Mouse (Mus musculus) spleen, adult 18-20 months (tissue): Measurements from ENCODE around the gene Lipm.

Experiments
- DNase-seq, 2 experiments: peaks; one replicate each; pipeline ENCODE4 v3.0.0; 2022; ENCODE audit warnings: mixed read lengths in 2 of 2

Lipm gene

GRCm38 (mm10) chr19:34100633-34101032 is at the start of gene Lipm:
Lipm (plus strand) TSS chr19:34100933.
- no peak for DNase-seq

DNA sequence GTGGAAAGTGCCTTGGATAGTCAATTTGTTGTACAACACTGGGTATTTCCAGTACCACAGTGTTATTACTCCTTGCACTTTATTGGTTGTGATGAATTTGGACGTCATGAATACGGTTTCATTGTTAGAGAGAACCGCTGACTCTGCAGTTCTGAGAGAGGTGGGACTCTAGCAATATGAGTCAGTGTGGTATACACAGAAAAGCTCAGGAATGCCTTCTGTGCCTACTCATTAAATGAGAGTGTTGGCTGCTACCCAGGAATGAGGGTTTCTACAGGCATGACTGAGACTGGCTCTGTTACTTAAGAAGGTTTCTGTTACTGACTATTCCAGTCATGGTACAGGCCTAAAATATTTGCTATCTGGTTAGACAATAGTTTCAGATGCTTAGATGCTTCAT is 49.2 kb upstream of the Lipm start:
- DNase-seq = no peak

GRCm38 (mm10) chr19:34063547-34063946 is 37.2 kb upstream of the Lipm start:
- DNase-seq = no peak

DNA sequence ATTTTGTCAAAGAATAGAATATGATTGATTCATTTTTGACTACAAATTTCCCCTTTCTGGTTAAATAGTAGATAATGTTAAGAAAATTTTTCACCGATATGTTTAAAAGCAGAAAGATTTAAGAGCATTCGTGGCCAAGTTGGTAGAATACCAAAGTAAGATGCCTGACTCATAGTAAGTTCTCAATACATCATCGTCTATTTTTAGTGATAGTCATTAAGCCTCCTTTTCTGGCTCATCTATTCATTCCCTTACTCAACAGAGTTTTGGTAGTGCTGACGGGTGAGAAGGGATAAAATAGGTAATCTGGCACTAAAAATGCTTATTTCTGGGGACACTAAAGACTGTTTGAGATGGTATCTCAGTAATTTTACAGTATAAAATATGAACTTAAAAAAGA is 36.7 kb upstream of the Lipm start:
- DNase-seq = no peak

GRCm38 (mm10) chr19:34066779-34067472 is 33.8 kb upstream of the Lipm start, which contains the start of gene Lipn:
Lipn (plus strand) TSS chr19:34067358.
- no peak for DNase-seq

DNA sequence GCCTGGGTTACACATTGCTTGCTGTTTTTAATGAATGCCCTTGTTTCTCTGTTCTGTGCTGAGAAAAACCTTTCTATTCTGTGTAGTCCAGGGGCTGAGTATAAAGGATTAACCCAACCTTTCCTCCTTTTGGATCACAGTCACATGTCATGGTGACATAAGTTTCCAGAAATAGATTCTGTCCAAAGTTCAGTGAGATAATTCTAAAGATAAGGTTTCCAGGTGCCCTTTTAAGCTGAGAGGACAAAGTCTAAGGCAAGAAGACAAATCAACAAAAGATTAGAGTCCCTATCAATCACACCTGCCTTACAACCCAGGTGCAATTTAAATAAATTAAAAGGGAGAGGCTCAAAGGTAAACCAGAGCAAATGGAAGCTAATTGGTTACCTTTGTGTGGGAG is 26.5 kb upstream of the Lipm start:
- no peak for DNase-seq

GRCm38 (mm10) chr19:34078130-34078529 is 22.6 kb upstream of the Lipm start:
- DNase-seq = no peak

DNA sequence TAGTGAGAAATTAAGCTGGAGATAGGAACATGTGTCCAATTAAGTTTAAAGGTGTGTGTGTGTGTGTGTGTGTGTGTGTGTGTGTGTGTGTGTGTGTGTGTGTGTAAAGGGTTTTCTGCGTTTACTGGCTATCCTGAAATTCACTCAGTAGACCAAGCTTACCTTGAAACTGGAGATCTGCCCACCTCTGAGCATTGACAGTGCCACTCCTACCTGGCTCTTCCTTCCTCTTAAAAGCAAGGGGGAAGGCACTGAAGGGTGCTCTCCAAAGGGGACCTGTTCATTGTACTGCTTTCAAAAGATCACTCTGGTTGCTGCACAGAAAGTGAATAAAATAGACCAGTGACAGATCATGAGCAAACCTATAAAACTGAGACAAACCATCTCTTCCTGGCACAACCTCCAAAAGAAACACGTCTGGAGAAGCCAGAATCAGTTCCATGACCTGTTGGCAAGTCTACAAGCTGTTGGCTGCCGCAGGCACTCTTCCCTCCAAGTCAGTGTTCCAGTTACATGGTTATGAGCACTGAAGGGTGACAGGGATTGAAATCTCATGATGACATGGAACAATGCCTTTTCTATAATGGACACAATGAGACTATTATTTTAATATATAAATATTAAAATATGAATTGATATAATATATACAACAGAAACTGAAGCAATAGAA is 11.6 kb upstream of the Lipm start:
- no peak for DNase-seq

DNA sequence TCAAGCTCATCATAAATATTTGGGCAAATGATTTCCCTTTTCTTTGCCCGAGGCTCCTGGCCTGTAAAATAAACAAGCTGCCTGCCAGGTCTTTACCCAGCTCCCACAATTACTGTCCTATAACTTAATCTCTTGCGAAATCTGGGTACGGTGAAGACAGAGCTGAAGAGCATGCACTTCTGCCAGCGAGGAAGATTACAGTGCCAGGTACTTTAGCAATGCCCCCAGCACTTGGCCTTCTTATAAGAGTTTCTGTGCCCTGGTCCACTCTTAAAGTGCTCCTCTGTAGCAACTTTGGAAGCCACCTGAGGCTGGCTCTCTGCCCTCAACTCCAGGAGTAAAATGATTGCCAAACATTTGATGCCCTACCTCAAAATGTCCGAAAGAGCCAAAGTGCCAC is 5.4 kb upstream of the Lipm start:
- DNase-seq = no peak

DNA sequence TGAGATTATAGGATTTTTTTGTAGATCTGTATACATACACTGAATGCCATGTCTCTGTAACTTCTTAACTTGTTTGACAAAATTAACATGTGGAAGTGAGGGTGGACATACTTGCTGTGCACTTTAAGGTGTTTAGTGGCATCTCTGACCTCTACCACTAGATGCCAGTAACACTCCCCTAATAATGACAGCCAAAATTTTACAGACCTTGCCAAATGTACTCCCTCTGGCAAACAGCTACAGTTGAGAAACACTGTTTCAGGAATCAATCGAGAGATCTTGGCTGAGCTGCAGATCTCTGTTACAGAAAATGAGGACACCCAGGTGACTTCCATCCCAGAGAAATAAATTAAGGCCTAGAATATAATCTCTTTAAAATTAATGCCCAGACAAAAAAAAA is 4.5 kb upstream of the Lipm start:
- no peak for DNase-seq

DNA sequence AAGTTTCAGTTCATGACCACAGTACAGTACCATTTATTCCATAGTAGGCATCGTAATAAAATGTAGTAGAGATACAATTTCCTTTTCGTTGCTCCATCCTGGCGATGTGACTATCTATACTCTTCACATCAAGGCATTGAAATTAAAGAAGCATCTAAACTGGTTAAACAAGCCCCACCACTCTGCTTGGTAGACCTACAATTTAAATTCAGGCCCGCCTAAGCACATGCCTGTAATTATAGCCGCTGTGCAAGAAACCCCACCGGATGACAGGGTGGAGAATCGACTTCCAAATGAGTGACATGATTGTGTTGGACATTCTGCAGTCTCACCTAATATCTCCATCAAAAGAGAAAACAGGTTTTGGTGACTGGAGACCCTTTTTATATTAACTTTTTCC is 1.2 kb downstream of the Lipm start:
- DNase-seq = no peak

DNA sequence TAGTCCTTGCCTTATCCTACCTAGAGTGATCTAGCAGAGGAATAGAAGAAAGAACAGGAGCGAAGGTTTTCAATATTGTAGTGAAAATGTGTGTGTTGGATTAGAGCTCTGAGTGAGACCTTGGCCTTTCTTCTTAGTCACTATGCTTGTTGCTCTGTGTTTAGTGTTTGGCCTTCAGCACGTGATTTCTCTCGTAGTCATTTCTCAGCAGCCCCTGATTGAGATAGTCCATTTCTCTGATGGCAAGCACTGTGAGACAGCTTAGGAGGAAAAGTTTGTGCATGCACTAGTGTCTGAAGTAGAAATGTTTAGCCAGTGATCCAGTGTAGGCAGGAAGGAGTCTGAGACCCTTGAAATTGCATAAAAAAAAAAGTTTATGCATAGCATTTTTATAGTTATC is 4.1 kb downstream of the Lipm start:
- no peak for DNase-seq

GRCm38 (mm10) chr19:34119102-34119501 is 18.4 kb downstream of the Lipm start:
- no peak for DNase-seq

DNA sequence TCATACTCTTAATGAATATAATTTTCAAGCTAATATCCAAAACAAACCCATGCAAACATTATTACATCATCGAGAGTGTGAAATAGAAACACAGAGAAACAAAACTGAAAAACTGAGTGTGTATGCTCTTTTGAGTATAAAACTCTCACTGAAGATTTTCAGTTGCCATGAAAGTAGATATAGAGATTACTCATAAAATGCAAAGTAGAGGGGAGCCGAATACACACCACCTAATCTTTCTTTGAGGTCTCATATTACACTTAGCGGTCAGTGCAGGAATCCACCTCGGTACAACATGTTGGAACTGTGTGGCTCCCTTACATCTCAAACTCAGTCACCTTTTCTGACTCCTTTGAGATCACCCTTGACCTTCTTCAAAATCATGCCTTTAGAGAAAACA is 18.9 kb downstream of the Lipm start:
- DNase-seq = no peak

DNA sequence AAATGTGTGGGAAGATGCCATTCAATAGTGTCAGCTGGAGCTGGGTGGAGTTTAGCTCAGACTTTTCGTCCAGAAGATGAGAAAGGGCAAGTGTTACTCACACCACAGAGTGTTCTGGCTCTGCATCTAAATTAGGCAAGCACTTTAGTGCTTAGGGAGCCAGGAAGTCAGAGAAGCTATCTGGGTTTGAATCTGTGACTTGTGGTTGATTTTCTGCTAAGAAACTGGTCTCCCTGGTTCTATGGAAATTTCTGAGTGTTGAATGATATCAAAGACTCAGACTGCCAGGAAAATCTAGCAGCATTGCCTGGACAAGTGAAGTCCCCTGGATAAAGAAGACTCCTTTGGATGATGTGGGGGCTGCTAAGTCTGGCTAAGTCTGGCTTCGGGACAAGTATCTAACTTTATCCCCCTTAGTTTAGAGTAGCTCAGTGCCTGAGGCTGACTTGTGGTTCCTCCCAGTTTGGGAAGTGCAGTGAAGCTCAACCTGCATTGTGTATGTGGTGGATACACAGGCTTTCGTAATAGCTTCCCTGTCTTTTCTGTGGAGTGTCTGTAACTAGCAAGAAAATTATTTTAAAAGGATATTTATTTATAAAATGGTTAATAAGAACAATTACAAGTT is 19.5 kb downstream of the Lipm start:
- DNase-seq = no peak

- DNase-seq = no peak
Measured at GRCm38 (mm10) chr19:34138720-34139430, 38.1 kb downstream of the Lipm start.

- DNase-seq = no peak
Measured at GRCm38 (mm10) chr19:34139431-34140046, 38.8 kb downstream of the Lipm start.

DNA sequence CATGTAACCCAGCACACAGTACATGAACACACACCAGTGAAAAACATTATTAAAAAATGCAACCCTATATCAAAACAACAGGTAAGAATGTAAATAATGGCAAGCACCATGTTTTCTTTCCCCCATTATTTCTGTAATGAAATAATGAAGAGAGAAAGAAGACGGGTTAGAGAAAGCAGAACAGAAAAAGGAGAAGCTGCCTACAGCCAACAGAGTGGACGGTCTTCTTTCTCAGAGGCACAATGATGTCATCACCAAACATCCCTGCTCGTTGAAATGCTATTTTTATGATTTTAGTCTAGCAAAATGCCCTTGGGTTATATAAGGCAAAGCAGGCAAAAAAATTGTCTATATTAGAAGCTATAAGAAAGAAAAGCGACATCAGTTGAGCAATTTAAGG is 47.7 kb downstream of the Lipm start:
- no peak for DNase-seq

DNA sequence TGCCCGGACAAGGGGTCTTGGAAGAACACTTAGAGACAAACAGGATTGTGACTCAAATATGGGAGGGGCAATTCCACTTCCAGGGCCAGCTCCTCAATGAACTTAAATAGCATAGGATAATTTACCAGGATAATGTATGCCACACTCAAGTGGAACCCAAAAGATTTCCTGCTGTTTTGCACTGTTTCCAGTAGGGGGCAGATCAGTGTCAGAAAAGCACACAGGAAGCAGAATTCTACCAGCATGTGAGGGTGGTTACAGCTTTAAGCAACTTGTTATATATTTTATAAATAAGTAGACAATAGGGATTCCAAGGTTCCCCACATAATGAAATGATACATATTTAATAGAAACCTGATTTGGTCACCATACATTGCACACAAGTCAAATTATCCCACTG is 51.2 kb downstream of the Lipm start:
- no peak for DNase-seq

- DNase-seq = no peak
Measured at GRCm38 (mm10) chr19:34153263-34154144, 52.8 kb downstream of the Lipm start.

DNA sequence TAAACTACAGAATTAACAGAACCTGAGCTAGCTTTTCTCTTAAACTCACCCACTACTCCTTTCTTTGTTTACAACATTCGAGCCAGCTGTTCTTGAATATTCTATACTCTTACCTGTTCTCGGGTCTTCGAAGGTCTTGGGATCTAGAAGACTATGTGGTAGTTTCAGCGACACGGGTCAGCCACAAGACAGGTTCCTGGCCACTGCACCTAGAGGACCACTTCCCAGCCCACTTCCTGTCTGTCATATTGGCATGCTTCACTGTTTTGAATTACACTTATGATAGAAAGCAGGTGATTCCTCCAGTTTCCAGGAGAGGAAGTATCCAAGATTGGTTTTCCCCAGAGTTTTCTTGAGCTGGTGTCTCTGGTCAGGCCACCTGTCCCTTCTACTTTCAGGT is 62.0 kb downstream of the Lipm start:
- no peak for DNase-seq

DNA sequence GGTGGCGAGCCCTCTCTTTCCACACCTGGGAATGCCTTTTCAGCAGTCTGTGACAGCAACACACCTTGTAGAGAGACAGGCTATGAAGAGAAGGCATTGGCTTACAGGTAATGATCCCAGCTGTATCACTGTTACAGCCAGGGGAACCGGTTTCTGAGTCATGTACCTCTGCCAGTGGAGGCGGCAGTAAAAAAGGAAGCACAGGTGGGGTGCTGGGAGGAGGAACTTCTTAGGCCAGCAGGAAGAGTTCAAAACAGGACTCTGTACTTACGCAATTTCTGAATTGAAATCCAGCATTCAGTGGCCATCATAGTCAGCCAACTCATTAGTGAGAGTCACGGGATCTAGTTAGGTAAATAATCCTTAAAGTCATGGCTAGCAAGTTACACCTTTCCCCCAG is 65.2 kb downstream of the Lipm start, which contains the start of gene Ankrd22:
TSS of gene Ankrd22 (minus strand) at position 163 of the 400 bp plus-strand sequence.
- no peak for DNase-seq
